Mouse (Mus musculus): ENCODE measurements around the gene Cntnap2. TPM values are rescaled to one million over a fixed set of nuclear protein-coding genes. Genes with fewer than 3 reads are reported as not detected.
"Not testable (repeated sequence)": the region's sequence is repeated elsewhere in the genome, so short reads cannot be mapped to it uniquely, and the experiment has no call there.

The Cntnap2 gene
- polyA plus RNA-seq, 1 experiment from 2014 or later: 22.2 TPM

- peak overlapping the region; percentile 66 for H3K27ac ChIP-seq
- H3K4me3 ChIP-seq; H3K9me3 ChIP-seq; H3K27me3 ChIP-seq (ENCODE audit: insufficient read depth, poor library complexity, severe bottlenecking); DNase-seq (ENCODE audit: low spot score); H3K36me3 ChIP-seq: not testable (repeated sequence)
- H3K4me1 ChIP-seq (replicated peaks): peaks cover 23% of the 10 kb centered on the region
- WGBS: 55% methylated on average over 12 of the region's 12 CpGs
Observed at GRCm38 (mm10) chr6:47286247-47286967, 2227.2 kb downstream of the Cntnap2 start.

GRCm38 (mm10) chr6:47287722-47288121 is 2228.6 kb downstream of the Cntnap2 start:
- Histone ChIP-seq H3K9me3 (no peaks in the 10 kb centered on the region), H3K27ac (no peak overlapping the region), H3K36me3 (no peaks in the 10 kb centered on the region), H3K4me1 (replicated peaks) (peaks cover 19% of the 10 kb centered on the region), H3K27me3 (ENCODE audit: insufficient read depth, poor library complexity, severe bottlenecking) (no peaks in the 10 kb centered on the region), H3K4me3 (no peak overlapping the region)
- 79% methylated on average over 1 of the region's 1 CpGs for WGBS
- DNase-seq (ENCODE audit: low spot score): no peak

- Histone ChIP-seq H3K9me3 (no peaks in the 10 kb centered on the region), H3K27me3 (ENCODE audit: insufficient read depth, poor library complexity, severe bottlenecking) (no peaks in the 10 kb centered on the region), H3K4me1 (replicated peaks) (peaks cover 3% of the 10 kb centered on the region; the same call in 1 of the 2 replicates), H3K4me3 (no peak overlapping the region), H3K27ac (no peak overlapping the region), H3K36me3 (no peaks in the 10 kb centered on the region)
- no peak for DNase-seq (ENCODE audit: low spot score)
Observed at GRCm38 (mm10) chr6:47291973-47292372, 2232.8 kb downstream of the Cntnap2 start.

- DNase-seq (ENCODE audit: low spot score): no peak
- H3K27me3 ChIP-seq (ENCODE audit: insufficient read depth, poor library complexity, severe bottlenecking): no peaks in the 10 kb centered on the region
- H3K36me3 ChIP-seq: no peaks in the 10 kb centered on the region
- no peak overlapping the region for H3K27ac ChIP-seq
- no peak overlapping the region for H3K4me3 ChIP-seq
- 0 out of 2 replicates have a peak, but pooled peaks cover 3% of the 10 kb centered on the region for H3K4me1 ChIP-seq (replicated peaks)
- no peaks in the 10 kb centered on the region for H3K9me3 ChIP-seq
- WGBS: 82% methylated on average over 3 of the region's 3 CpGs
Observed at GRCm38 (mm10) chr6:47292437-47292836, 2233.3 kb downstream of the Cntnap2 start.

GRCm38 (mm10) chr6:47294433-47294832 is 2235.3 kb downstream of the Cntnap2 start:
- Histone ChIP-seq H3K27me3 (ENCODE audit: insufficient read depth, poor library complexity, severe bottlenecking) (no peaks in the 10 kb centered on the region), H3K9me3 (no peaks in the 10 kb centered on the region), H3K4me3 (no peak overlapping the region), H3K27ac (no peak overlapping the region), H3K4me1 (replicated peaks) (no peaks in the 10 kb centered on the region), H3K36me3 (0 out of 2 replicates have a peak, but pooled peaks cover 4% of the 10 kb centered on the region)
- DNase-seq (ENCODE audit: low spot score): no peak
- WGBS: 55% methylated on average over 1 of the region's 1 CpGs

- Histone ChIP-seq H3K4me1 (replicated peaks) (peaks cover 6% of the 10 kb centered on the region), H3K9me3 (no peaks in the 10 kb centered on the region), H3K27me3 (ENCODE audit: insufficient read depth, poor library complexity, severe bottlenecking) (no peaks in the 10 kb centered on the region), H3K4me3 (no peak overlapping the region), H3K36me3 (no peaks in the 10 kb centered on the region), H3K27ac (no peak overlapping the region)
- DNase-seq (ENCODE audit: low spot score): no peak
- WGBS: 78% methylated on average over 11 of the region's 11 CpGs
Observed at GRCm38 (mm10) chr6:47304848-47305490, 2245.8 kb downstream of the Cntnap2 start.

GRCm38 (mm10) chr6:47306065-47306798 is 2247.1 kb downstream of the Cntnap2 start:
- H3K36me3 ChIP-seq: no peaks in the 10 kb centered on the region
- no peaks in the 10 kb centered on the region for H3K27me3 ChIP-seq (ENCODE audit: insufficient read depth, poor library complexity, severe bottlenecking)
- no peak for DNase-seq (ENCODE audit: low spot score)
- H3K27ac ChIP-seq: no peak overlapping the region
- WGBS: 50% methylated on average over 8 of the region's 8 CpGs
- H3K4me1 ChIP-seq (replicated peaks): peaks cover 6% of the 10 kb centered on the region
- no peak overlapping the region for H3K4me3 ChIP-seq
- no peaks in the 10 kb centered on the region for H3K9me3 ChIP-seq

GRCm38 (mm10) chr6:47306954-47307353 is 2247.8 kb downstream of the Cntnap2 start:
- Histone ChIP-seq H3K27ac (no peak overlapping the region), H3K36me3 (no peaks in the 10 kb centered on the region), H3K9me3 (no peaks in the 10 kb centered on the region), H3K27me3 (ENCODE audit: insufficient read depth, poor library complexity, severe bottlenecking) (no peaks in the 10 kb centered on the region), H3K4me1 (replicated peaks) (peaks cover 6% of the 10 kb centered on the region), H3K4me3 (no peak overlapping the region)
- no peak for DNase-seq (ENCODE audit: low spot score)
- WGBS: 88% methylated on average over 12 of the region's 12 CpGs

- H3K9me3 ChIP-seq: no peaks in the 10 kb centered on the region
- no peaks in the 10 kb centered on the region for H3K27me3 ChIP-seq (ENCODE audit: insufficient read depth, poor library complexity, severe bottlenecking)
- H3K27ac ChIP-seq: no peak overlapping the region
- WGBS: 61% methylated on average over 15 of the region's 15 CpGs
- H3K36me3 ChIP-seq: no peaks in the 10 kb centered on the region
- DNase-seq (ENCODE audit: low spot score): no peak
- H3K4me1 ChIP-seq (replicated peaks): peaks cover 24% of the 10 kb centered on the region
- peak overlapping the region; percentile 28 for H3K4me3 ChIP-seq
Observed at GRCm38 (mm10) chr6:47314507-47315334, 2255.6 kb downstream of the Cntnap2 start.

- H3K36me3 ChIP-seq: no peaks in the 10 kb centered on the region
- H3K27me3 ChIP-seq (ENCODE audit: insufficient read depth, poor library complexity, severe bottlenecking): no peaks in the 10 kb centered on the region
- peaks cover 28% of the 10 kb centered on the region for H3K4me1 ChIP-seq (replicated peaks)
- 92% methylated on average over 2 of the region's 2 CpGs for WGBS
- no peaks in the 10 kb centered on the region for H3K9me3 ChIP-seq
- no peak for DNase-seq (ENCODE audit: low spot score)
- H3K27ac ChIP-seq: no peak overlapping the region
- H3K4me3 ChIP-seq: no peak overlapping the region
Observed at GRCm38 (mm10) chr6:47315454-47315853, 2256.3 kb downstream of the Cntnap2 start.

GRCm38 (mm10) chr6:47317253-47317652 is 2258.1 kb downstream of the Cntnap2 start:
- Histone ChIP-seq H3K4me3 (no peak overlapping the region), H3K4me1 (replicated peaks) (peaks cover 28% of the 10 kb centered on the region), H3K27ac (no peak overlapping the region), H3K27me3 (ENCODE audit: insufficient read depth, poor library complexity, severe bottlenecking) (no peaks in the 10 kb centered on the region), H3K36me3 (no peaks in the 10 kb centered on the region), H3K9me3 (no peaks in the 10 kb centered on the region)
- DNase-seq (ENCODE audit: low spot score): no peak

GRCm38 (mm10) chr6:47318705-47319104 is 2259.5 kb downstream of the Cntnap2 start:
- Histone ChIP-seq H3K27ac (peak overlapping the region; percentile 77), H3K36me3 (no peaks in the 10 kb centered on the region)
- 5% methylated on average over 6 of the region's 6 CpGs for WGBS

More at GRCm38 (mm10) chr6:47318705-47319104, 2259.5 kb downstream of the Cntnap2 start:
- H3K4me1 ChIP-seq (replicated peaks): peaks cover 22% of the 10 kb centered on the region
- no peaks in the 10 kb centered on the region for H3K9me3 ChIP-seq
- DNase-seq (ENCODE audit: low spot score): peak; percentile 25
- H3K4me3 ChIP-seq: peak overlapping the region; percentile 26; the same call in 1 of the 2 replicates
- H3K27me3 ChIP-seq (ENCODE audit: insufficient read depth, poor library complexity, severe bottlenecking): no peaks in the 10 kb centered on the region
